Mouse (Mus musculus) heart, postnatal 0 days (tissue): Measurements from ENCODE around the gene Mdh1b.

Experiments used
- CTCF ChIP-seq: IDR thresholded peaks from 2 replicates; pipeline ENCODE4 v1.5.1; 2016; ENCODE audit warnings: antibody characterized with exemption, control low read depth, low read depth
- EP300 ChIP-seq: IDR thresholded peaks from 2 replicates; pipeline ENCODE4 v1.6.1; 2016; ENCODE audit warnings: antibody characterized with exemption, low read depth

GRCm38 (mm10) chr1:63763212-63763694 is 33.1 kb upstream of the Mdh1b start:
- TF ChIP-seq CTCF (peak; percentile 55), EP300 (no peak)
